Mouse (Mus musculus) spleen, postnatal 36 days (tissue): ENCODE results near the gene Med16.

ENCODE experiments used
- DNase-seq, 2 experiments: peaks; one replicate each; pipeline ENCODE4 v3.0.0; 2022; ENCODE audit warnings: low spot score in 2 of 2, mixed read lengths in 1 of 2

Gene Med16

GRCm38 (mm10) chr10:79933145-79933679 is 24.5 kb upstream of the Med16 start:
- DNase-seq, result no peak

DNA sequence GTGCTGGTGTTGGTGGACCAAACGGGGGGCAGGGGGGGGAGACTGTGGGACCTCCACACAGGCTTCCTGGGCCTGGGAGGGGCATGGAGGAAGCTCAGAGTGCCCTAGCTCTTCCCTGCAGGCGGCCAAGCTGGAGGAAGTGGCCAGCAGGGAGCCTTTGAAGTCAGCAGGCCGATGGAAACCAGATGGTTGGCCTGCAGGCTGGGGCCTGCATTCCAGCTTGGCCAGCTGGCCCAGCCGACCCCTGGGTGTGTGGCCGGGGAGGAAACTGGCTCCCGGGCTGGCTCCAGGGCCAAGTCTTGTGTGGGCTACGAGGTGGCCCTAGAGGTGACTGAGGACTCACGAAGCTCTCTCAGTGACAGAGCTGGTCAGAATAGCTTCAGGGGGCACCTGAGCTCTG is 24.0 kb upstream of the Med16 start:
- no peak for DNase-seq

GRCm38 (mm10) chr10:79931797-79932196 is 23.1 kb upstream of the Med16 start:
- DNase-seq, result no peak

DNA sequence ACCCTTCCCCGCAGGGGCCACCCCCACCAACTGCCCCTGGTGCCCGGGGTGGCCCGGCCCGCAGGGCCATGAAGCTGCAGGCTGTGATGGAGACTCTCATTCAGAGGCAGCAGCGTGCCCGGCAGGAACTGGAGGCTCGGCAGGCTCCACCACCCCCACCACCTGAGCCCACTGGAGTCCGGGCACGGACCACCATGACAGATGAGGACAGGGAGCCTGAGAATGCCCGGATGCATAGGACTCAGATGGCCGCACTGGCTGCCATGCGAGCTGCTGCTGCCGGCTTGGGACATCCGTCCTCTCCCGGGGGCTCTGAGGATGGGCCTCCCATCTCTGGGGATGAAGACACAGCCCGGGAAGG is 22.1 kb upstream of the Med16 start:
- DNase-seq, result no peak

DNA sequence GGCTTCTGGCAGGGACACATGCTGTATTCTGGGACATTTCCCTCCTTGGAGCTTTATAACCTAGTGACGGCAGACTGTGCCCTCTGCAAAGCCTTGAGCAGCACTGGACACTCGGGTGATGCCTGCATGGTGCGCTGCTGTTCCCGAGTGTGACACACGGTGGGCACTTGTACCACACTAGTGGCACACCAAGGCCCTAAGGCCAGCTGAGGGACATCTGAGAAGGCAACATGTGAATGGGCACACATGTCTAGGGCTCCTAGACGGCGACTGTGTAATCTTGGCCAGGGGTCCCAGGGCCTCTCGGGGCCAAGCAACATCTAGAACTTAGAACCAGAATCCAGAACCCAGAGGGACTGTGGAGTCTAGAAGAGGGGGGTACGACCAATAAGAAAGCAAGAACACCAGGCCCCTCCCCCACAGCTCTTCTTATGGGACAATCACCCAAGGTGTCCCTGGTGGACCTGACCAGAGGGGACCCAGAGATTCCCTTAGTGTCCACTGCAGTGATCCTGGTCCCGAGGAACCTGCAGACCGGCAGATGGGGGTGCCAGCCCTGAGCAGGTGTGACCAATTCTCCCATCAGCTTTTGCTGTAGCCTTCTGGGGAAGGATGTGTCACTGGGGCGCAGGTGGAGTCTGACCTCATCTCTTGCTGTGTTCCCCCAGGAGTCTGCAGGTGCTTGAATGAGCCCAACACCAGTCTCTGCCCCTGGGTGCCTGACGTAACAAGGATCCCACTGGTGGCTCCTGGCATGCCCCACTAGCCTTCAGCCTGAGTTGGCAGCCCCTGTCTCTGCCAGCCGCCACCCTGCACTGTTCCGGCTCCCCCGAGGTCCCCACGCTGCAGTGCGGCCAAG is 21.5 kb upstream of the Med16 start:
- no peak for DNase-seq

- no peak for DNase-seq
Observed at GRCm38 (mm10) chr10:79928907-79929701, 20.4 kb upstream of the Med16 start.

DNA sequence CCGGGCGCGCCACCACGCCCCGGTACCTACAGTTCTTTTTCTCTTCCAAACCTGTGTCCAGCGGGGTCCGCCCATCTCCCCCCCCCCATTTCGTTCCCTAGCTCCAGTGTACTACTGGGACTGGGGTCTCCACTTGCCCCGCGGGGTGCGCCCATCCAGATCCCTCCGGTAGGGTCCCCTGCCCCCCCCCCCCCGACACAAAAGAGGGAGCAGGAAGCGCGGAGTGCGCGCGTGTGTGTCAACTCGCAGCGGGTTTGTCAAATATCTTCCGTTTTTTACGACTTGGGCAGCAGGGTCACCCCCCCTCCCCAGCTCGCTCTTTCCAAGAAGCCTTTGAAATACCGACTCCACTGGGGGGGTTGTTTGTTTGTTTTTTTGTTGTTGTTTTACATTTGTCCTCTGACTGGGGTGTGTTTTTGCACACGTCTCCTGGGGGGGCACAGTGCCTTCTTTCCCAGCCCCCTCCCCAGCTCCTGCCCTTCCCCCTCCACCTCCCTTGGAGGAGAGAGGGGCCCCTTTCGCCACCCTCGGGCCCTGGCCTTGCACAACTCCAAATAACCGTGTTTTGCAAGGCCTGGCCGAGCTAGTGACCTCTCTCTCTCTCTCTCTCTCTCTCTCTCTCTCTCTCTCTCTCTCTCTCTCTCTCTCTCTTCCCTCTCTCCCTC is 19.4 kb upstream of the Med16 start:
- peak; percentile 60 to 67 for DNase-seq

DNA sequence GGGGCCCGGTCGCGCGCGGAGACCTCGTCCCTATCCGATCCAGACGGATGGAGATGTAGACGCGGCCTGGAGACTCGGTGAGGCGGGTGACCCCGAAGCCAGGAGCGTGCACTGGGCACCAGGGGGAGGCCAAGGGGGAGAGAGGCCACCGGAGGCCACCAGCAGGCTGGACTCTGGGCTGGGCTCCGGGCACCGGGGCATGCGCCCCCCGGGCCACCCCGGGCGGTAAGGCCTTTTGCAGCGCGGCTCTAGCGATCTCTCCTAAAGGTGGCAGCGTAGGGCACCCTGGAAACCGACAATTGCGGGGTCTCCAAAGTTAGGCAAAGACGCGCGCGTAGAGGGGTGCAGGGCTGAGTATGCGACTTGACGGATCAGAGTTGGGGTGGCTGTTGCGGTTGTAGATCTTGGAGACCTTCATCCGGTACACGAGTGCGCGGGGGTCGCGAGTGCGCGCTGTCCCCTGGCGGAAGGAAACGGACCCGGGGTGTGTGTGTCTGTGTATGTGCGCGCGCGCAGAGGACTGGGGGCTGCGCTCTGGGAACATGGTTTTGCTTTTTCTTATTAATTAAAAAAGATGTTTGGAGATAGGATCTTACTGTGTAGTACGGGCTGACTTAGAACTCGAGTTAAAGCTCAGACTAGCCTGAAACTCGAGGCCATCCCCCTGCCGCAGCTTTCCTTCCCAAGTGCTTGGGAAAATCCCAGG is 18.8 kb upstream of the Med16 start:
- peak; percentile 71 to 72 for DNase-seq

- DNase-seq, result peak; percentile 88 to 89
Observed at GRCm38 (mm10) chr10:79926491-79927323, 18.0 kb upstream of the Med16 start, which contains the start of gene Arid3a. Arid3a (plus strand) TSS chr10:79927043.

DNA sequence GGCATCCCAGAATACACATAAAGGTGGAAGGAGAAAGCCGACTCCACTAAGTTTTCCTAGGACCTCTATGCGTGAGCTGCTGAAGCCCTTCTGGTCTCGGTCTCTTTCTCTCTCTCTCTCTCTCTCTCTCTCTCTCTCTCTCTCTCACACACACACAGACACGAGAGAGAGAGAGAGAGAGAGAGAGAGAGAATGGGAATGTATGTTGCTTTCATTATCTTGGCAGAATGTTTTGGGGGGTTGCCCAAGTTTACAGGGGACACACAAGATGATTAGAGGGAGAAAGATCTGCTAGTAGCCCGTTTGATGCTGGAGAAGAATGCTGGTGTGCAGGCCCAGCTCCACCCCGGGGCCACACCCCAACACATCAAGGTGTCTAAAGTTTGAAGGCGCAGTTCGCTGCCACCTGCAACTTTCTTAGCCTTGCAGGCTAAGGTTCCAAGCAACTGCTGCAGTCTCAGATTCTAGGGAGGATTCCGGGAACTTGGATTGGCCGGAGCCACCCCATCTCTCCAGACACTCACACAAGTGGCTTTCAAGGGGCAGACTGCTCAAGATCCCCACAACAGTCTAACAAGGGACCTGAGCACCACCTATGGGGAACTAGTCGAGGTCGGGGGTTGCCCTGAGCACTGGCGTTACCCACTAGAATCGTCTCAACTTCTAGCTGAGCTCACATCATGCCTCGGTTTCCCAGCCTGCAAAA is 17.2 kb upstream of the Med16 start:
- peak in 1 of 2 experiments; percentile 62 for DNase-seq

GRCm38 (mm10) chr10:79924998-79925784 is 16.5 kb upstream of the Med16 start:
- DNase-seq, result peak; percentile 86 to 93

DNA sequence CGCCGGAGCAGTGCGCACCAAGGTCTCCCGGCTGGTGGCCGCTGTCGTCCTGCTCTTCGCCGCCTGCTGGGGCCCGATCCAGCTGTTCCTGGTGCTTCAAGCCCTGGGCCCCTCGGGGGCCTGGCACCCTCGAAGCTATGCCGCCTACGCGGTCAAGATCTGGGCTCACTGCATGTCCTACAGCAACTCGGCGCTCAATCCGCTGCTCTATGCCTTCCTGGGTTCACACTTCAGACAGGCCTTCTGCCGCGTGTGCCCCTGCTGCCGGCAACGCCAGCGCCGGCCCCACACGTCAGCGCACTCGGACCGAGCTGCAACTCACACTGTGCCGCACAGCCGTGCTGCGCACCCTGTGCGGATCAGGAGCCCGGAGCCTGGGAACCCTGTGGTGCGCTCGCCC is 12.8 kb upstream of the Med16 start:
- no peak for DNase-seq

- no peak for DNase-seq
Observed at GRCm38 (mm10) chr10:79920958-79921535, 12.3 kb upstream of the Med16 start, which contains the start of gene R3hdm4. R3hdm4 (minus strand) TSS chr10:79921208.

DNA sequence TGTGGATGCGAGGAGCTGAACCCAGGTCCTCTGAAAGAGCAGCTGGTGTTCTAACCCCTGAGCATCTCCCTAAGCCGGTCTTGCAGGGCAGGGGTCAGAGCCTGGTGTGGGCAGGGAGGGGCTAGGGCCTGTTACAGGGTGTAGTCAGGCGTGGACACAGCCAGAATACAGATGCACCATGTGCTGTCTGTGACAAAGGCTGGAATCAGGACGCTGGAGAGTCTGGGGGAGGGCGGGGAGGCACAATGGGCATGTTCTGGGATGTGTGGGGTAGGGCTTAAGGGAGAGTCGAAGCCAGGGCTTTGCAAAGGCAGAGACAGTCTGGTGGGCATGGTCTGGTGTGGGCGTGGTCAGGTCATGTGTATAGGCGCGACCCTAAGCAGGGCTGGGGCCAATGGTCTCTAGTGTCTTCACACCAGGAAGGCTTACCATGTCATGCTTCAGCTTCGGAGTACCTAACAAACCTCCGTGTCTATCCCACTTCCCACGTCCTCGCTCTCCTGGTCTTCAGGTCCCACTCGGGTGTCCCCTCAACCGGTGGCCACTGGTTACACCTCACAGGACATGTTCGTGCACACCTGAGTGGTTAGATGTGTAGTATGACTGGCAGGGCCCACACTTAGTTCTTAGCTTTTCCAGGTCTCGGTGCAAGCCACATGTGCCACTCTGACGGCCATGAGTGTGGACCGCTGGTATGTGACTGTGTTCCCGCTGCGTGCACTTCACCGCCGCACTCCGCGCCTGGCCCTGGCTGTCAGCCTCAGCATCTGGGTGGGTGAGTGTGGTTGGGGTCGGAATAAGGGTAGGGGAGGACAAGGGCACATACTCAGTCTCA is 11.6 kb upstream of the Med16 start:
- DNase-seq, result no peak

- DNase-seq, result no peak
Observed at GRCm38 (mm10) chr10:79919251-79919849, 10.6 kb upstream of the Med16 start.

DNA sequence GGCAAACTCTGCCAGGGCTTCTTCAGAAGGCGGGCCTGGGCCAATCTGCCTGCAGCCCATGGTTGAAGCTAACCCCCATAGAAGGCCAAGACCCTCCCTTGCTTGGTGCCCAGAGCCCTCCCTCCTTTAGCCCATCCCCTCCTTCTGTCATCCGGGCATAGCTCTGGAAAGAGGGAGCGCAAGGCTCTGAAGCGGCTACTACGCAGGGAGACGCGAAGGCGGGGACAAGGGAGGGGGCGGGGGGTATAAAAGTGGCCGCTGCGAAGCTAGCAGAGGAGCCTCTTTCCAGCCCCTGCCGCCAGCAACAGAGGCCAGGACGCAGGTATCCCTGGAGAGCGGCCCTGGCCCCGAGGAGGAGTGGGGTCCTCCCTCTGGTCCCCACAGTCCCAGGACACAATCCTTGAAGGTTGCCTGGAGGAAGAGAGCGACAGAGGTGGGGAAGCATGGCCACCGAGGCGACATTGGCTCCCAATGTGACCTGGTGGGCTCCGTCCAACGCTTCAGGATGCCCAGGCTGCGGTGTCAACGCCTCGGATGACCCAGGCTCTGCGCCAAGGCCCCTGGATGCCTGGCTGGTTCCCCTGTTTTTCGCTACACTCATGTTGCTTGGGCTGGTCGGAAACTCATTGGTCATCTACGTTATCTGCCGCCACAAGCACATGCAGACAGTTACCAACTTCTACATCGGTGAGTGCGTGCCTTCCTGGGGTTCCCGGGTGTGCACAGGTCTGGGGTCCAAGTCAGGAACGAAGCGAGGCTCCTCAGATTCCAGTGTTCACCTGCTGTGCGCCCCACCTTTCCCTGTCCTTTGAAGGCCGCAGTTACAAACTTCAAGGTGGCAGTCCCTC is 9.7 kb upstream of the Med16 start:
- no peak for DNase-seq
